Mouse (Mus musculus): ENCODE results near the gene Anks1b.

Gene Anks1b

DNA sequence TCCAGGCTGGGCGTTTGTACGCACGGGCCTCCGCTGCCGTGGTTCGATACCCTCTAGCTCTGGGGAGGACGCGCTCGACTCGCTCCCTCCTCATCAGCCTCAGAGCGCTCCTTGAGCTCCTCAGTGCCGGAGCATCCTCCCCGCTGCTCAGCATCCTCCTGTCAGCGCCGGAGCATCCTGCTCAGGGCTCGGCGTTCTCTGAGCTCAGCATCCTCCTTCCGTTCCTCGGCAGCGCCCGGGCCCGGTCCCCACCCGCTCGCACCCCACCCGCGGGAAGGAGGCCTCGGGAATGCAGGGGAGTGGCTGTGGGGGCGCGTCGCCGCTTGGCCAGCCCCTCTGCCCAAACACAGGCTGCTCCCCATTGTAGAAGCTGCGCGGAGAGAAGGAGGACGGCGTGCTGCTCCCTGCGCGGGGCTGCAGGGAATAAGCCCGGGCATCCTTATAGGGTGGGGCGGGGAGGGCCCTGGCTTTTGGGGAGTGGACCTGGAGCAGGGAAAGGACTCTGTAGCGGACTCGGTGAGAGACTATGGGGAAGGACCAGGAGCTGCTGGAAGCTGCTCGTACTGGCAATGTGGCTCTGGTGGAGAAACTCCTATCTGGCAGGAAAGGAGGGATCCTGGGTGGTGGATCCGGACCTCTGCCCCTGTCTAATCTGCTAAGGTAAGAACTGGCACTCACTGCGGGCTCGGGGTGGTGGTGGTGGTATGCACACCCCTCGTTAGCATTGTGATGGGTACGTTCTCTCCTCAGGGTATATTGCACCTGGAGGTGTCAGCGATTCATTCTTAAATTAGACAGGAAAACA, at the start of gene Anks1b:
Gene Anks1b (plus strand): TSS at position 364 of the 805 bp plus-strand sequence.
- in situ Hi-C loops (cut with MboI; ENCODE audit: unreplicated experiment in 2 of 2), result no loop called here

DNA sequence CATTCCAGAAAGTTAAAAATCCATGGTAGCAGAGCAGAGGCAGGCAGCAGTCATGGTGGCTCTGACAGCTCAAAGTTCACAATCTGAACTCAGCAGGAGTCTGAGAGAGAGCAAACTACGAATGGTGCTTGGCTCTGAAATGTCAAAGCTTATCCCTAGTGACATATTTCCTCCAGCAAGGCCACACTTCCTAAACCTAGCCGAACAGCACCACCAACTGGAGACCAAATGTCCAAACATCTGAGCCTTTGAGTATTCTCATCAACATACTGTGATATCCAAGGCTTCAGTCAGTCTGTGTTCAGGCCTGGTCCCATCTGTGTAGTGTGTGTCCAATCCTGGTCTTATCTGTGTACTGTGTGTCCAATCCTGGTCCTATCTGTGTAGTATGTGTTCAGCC, 49.4 kb upstream of the Anks1b start:
- in situ Hi-C loops (cut with MboI; ENCODE audit: unreplicated experiment in 2 of 2), result loop anchor here in 1 of 2 experiments (10.0 kb wide), 1 partner anchor 359 kb away; no protein-coding TSS in a partner anchor

DNA sequence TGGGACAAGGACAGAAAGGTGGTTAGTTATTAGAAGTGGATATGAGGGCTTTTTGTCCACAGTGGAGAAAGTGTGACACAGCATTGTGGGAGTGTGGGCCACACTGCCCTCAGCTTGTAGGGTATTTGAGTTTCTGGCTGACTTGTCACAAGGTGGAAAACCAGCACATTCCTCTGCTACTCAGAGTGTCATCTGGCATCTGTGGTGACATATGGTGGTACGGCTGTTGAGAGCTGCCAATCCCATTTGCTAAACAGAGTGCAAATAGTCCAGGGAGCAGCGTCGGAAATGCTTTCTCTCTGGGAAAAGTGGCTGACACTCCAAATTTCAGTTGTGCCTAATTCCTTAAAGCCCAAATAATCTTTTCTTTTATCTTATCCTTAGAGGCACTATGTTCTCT, 46.4 kb upstream of the Anks1b start:
- in situ Hi-C loops (cut with MboI; ENCODE audit: unreplicated experiment in 2 of 2), result loop anchor here (10.0 to 25.0 kb wide), 2 partner anchors 362 to 365 kb away; no protein-coding TSS in a partner anchor

DNA sequence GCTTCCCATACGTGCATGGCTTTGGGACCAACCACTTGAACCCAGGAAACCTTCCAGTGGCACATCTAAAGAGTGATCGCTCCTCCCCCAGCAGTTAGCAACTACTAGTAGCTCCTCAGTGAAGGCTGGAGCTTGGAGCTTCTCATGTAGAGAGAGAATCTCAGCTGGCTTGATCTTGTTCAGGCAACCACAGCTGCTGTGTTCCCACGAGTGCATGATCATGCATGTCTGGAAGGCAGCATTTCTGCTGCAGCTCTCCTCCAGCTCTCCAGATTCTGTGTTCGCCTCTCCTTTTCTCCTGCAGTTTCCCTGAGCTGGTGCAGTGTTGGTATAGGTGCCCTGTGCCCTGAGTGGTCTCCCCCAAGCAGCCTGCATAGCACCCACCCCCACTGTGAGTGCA, 41.0 kb upstream of the Anks1b start:
- in situ Hi-C loops (cut with MboI; ENCODE audit: unreplicated experiment in 2 of 2), result loop anchor here in 1 of 2 experiments (25.0 kb wide), 1 partner anchor 370 kb away; no protein-coding TSS in a partner anchor

DNA sequence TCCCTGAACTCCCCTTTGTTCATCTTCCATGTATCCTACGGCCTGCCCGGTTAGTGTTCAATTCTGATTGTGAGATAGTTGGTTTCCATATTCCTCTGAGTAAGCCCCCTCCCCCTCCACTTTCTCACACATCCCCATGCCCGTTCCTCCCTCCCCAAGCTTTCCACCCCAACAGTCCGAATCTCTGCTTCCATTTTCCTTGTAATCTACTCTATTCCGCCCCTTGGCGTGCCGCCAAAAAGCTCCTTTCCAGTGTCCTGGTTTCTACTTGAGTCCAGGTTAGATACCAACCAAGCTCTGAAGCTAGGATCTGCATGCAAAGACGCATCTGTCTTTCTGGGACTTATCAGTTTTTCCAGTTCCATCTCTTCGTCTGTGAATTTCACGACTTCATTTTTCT, 40.1 kb upstream of the Anks1b start:
- in situ Hi-C loops (cut with MboI; ENCODE audit: unreplicated experiment in 2 of 2), result loop anchor here in 1 of 2 experiments (25.0 kb wide), 1 partner anchor 371 kb away; no protein-coding TSS in a partner anchor

DNA sequence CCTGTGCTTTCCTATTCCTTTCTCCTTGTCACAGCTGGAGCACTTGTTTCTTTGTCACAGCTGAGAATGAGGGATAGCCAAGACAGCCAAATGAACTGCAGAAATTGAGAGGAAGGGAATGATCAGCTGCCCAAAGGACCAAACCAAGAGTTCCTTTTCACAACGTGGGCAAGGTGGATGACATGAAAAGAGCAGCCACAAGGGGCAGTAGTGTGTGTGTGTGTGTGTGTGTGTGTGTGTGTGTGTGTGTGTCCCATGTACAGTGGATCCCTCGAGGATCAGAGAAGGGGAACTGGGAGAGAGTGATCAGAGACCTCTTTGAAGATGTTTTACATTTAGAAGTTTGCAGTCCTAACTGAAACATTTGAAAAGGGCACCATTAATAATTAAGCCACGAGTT, 35.8 kb upstream of the Anks1b start:
- in situ Hi-C loops (cut with MboI; ENCODE audit: unreplicated experiment in 2 of 2), result loop anchor here in 1 of 2 experiments (25.0 kb wide), 1 partner anchor 375 kb away; no protein-coding TSS in a partner anchor

DNA sequence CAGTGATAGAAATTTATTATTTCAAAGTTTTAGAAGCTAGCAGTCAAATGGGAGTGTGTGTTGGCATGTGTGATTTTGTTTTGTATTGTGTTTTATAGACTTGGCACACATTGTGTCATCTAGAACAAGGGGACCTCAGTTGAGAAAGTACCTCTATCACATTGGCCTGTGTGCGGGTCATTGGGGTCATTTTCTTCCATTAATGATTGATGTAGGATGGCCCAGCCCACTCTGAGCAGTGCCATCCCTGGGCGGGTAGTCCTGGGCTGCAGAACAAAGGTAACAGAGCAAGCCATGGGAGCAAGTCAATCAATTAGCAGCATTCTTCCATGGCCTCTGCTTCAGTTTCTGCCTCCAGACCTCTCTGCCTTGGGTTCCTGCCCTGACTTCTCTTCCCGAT, 34.5 kb upstream of the Anks1b start:
- in situ Hi-C loops (cut with MboI; ENCODE audit: unreplicated experiment in 2 of 2), result loop anchor here in 1 of 2 experiments (25.0 kb wide), 1 partner anchor 377 kb away; no protein-coding TSS in a partner anchor

DNA sequence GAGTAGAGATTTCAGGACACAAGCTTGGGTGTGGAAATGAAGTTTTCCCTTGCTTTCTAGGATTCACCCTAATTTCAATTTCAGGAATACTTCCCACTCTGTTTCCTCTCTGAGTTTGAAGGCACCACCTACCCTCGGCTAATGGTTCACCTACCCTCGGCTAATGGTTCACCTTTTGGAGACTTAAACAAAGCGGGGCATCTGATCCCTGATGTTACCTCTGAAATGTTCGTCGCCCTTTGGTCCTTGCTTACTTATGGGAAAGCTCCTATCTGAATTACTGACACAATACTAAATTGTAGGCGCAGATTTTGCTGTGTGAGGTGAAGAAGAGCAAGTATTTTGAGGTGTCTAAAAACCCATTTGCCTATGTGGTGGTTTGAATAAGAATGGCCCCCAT, 22.4 kb upstream of the Anks1b start:
- in situ Hi-C loops (cut with MboI; ENCODE audit: unreplicated experiment in 2 of 2), result no loop called here

DNA sequence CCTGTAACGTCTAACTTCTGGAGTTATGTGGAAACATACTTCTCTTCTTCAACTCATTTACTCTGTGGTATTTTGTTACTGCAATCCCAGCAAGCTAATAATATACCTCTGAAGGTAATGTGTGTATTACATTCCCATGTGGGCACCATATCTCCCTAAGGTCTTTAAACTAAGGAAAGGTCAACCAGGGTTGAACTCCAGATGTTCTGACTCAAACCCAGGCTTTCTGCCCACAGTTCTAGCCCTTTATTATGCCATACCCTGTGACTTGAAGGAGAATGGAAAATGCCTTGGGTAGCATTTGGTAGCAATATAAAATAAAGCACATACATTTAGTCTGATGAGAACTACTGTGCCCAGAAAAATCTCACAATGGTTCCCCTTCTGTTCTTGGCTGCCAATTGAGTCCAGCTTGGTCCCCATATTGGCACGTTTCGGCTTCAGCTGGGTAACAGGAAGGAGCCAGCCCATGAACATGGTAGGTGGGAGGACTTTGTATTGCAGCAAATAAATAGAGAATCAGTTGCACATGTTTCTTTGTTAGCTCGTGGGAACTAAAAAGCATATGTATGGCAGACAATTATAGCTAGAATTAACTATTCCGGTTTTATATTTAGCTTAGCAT, 17.9 kb upstream of the Anks1b start:
- in situ Hi-C loops (cut with MboI; ENCODE audit: unreplicated experiment in 2 of 2), result no loop called here

DNA sequence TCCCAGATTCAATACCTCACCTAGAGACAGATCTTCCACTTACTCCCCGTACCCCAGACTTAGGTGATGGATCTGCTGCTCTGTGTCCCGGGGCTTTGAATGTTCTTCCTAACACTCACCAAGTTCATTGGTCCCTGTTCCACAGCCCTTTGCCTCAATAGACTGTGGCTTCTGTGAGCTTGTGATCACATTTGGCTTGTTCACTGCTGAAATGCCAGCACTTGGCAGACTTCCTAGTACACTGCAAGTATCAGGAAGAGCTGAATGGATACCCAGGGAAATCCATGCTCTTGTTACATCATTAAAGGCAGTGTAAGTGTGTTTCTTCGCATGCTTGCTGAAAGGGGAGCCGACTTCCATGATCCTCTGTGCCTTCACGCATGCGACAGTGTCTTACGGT, 17.0 kb upstream of the Anks1b start:
- in situ Hi-C loops (cut with MboI; ENCODE audit: unreplicated experiment in 2 of 2), result no loop called here

DNA sequence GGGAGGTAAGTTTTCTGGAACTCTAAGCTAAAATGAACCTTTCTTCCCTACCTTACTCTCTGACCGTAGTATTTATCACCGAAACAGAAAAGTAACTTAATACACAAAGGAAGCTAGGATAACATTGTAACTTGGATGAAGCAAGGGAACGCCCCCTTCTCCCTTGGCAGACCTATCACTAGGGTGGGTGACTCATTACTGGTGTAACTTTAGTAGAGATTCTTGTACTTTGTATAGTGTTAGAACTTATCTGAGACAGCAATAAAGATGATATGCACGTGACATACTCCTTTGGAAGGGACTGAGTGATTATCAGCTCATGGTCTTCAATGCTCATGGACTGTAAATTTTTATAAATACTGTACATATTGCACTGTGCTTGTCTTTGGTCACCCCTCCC, 5.1 kb upstream of the Anks1b start:
- in situ Hi-C loops (cut with MboI; ENCODE audit: unreplicated experiment in 2 of 2), result no loop called here

DNA sequence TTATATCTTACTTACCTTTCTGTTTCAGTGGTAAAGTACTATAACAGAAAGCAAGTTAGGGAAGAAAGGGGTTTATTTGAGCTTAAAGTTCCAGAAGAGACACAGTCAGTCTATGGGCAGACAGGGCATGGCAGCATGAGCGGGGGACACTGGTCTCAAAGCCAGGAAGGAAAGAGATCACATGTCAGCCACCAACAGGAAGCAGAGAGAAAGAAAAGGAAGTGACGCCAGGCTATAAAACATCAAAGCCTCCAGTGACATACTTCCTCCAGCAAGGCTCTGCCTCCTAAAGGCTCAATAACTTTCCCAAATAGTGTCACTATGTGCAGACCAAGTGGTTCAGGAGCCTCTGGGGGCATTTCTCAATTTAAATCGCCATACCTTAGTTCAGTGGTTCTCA, 4.5 kb upstream of the Anks1b start:
- in situ Hi-C loops (cut with MboI; ENCODE audit: unreplicated experiment in 2 of 2), result no loop called here

DNA sequence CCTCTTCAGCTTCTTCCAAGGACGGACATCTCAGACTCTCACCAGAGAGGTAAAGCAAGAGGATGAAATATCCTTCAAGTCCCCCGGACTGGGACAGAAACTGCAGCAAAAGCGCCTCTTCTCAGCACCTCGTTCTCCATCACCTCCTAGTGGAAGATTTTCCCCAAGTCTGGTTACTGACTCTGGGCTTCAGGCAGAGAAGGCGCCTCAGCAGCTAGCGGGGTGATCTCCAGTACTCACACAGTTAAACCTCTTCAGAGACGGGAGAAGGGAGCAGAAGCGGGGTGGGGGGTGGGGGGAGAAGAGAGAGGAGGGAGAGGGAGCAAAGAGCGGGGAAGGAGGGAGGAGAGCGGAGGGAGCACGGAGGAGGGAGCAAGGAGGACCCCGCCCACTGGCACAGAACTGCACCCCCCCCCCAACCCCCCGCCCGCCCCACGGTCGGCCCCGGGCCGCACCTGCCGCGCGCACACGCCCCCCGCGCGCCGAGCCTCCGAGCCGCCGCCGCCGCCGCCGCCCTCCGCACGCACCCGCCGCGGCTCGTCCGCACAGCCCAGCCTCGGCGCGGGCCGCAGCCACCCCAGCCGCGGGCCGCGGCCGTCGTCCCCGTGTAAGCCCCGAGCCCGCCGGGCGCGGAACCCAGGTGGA, 686 bp upstream of the Anks1b start:
- in situ Hi-C loops (cut with MboI; ENCODE audit: unreplicated experiment in 2 of 2), result no loop called here

DNA sequence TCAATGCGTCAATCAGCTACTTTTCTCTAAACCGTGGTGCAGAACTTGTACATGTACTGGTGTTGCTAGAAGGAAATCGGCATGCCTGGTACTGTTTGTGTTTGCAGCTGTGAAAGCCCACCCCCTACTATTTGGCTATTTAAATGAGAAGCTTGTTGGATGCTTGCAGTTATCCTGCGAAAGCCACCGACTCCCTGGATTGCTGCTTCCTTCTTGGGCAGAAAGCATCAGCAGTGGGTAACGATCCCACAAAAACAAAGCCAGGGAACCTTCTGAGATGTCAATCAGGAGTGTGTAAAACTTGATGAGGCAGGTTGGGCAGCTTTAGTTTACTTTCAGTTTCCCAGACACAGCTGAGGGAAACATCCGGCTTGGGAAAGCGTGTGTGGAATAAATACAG, 727 bp downstream of the Anks1b start:
- in situ Hi-C loops (cut with MboI; ENCODE audit: unreplicated experiment in 2 of 2), result no loop called here

DNA sequence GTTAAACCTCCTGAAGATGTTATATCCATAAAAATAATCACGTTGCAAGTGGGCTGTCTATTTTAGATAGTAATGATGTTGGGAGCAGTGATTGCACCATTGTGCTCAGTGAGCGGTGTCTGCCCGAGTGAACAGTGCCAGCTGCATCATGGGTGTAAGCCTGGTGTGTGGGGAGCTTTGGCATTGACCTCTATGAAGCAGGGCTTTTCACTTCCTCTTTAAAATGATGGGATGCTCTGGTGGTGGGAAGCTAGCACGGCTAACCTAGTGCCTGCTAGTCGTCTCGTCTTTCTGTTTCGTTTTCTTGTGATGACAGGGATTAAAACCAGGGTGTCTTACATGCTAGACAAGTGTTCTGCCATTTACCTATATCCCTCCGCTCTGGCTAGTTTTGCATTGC, 10.3 kb downstream of the Anks1b start:
- in situ Hi-C loops (cut with MboI; ENCODE audit: unreplicated experiment in 2 of 2), result no loop called here

DNA sequence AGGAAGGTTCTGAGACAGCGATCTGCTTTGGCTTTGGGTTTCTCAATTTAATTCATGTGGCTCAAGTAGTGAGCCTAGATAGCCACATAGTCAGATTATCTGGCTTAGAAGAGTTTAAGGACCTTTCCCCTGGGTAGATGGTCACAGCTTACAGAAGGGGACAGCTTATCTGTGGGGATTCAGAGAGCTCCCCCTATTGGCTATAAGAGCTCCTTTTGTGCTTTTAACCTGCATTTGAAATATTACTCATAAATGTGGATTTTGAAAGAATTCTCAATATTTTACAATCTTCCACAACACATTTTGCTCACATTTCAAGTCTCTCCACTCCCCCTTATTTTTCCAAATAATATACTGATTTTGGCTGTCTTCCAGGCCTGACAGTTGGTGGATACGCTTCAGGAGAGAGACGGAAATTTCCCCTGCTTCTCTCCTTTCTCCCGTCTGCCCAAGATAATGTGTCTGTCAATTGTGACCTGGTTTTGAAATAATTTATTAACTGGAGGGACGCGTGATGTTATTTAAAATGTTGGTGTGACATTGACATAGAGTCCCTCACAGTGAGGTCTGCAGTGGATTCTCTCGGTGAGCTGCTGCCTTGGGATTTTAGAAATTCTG, 29.5 kb downstream of the Anks1b start:
- in situ Hi-C loops (cut with MboI; ENCODE audit: unreplicated experiment in 2 of 2), result no loop called here

DNA sequence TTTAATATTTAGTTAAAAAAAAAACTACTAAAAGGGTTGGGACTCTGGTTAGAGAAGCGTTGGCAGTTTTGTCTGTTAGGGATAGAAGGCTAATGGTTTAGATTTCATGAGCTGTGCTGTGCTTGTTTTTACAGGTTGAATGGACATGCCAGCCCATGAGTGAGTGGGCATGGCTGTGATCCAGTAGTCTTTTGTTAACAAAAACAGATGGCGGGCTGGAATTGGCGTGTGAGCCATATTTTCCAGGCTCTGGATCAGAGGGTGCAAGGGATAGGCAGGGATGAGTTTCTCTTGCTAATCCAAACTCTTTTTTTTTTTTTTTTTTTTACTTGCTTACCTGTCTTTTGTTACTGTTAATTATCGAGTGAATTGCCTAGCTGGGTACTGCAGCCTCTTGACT, 38.6 kb downstream of the Anks1b start:
- in situ Hi-C loops (cut with MboI; ENCODE audit: unreplicated experiment in 2 of 2), result no loop called here

DNA sequence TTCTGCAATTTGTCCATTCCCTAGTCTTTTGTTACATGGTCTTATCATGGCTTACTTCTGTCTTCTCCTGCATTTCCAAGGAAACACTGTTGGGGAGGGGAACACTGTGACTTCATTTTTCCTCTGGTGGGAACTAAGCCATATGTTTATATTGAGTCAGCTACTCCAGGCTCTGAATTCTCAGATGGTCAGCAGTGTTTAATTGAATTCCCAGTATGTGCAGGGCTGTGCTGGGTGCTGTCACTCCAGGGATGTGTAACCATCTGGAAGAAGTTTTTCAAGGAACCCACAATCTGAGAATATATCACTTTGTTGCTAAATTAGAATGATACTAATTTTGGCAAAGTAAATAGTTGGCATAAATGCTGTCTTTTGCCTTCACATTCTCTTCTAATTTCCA, 39.9 kb downstream of the Anks1b start:
- in situ Hi-C loops (cut with MboI; ENCODE audit: unreplicated experiment in 2 of 2), result no loop called here

DNA sequence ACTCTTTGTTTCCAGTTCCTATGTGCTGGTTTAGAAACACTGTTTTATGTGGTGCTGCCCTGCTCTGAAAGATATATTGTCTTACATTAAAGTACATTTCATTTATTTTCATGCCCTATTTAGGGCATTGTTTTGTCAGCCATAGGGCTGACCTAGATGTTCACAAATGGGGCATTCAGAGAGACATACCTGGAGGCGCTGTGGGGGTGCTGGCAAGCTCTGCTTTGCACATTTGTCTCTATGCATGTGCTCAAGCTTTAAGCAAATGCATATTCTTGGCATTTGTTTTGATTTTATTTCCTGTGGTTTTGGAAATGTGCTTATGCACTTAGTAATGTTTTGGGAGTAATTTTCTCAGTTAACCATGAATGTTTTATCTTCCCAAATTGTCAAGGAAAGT, 43.8 kb downstream of the Anks1b start:
- in situ Hi-C loops (cut with MboI; ENCODE audit: unreplicated experiment in 2 of 2), result no loop called here

DNA sequence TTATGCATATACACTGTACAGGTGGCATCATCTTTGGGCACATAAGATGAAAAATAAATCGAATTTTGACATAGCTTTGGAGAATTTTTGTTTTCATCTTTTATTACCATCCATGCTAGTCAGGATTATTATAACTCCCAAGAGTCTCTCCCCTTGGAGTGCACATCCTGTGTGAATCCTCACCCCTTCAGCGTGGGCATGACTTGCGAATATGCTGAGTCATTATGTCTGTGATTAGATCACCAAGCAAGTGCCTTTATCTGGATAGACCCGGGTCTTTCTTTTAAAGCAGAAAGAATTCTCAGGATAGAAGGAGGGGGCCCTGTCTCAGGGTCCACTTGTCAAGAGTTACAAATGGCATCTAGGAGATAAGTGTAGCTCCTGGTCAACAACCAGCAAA, 48.7 kb downstream of the Anks1b start:
- in situ Hi-C loops (cut with MboI; ENCODE audit: unreplicated experiment in 2 of 2), result no loop called here

DNA sequence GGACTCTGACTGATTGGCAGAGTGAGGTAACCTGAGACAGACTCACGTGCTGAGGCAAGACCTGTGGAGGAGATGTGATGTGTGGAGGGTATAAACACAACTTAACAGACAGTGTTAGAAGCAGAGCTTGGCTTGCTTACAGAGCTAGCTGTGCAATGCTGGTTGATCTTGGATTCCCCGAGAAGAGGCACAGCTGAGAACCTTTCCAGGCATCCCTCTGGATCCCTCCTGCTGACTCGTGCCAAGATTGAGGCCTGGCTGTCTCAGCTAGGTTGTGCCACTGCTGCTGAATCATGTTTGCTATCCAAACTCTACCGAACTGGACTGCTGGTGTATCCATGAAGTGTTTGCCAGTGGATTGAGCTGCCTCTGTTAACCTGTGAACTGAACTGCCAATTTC, 68.9 kb downstream of the Anks1b start:
- in situ Hi-C loops (cut with MboI; ENCODE audit: unreplicated experiment in 2 of 2), result no loop called here
